Mouse (Mus musculus) right cerebral cortex, postnatal 25 days (tissue): ENCODE measurements around the gene Eme2.
"Not testable (repeated sequence)": the region's sequence is repeated elsewhere in the genome, so short reads cannot be mapped to it uniquely, and the experiment has no call there.

ENCODE experiments used
- DNase-seq: peaks from one replicate; pipeline ENCODE4 v3.0.0; 2022

Gene Eme2

GRCm38 (mm10) chr17:24894995-24895547, at the start of gene Eme2, which contains the start of gene Mrps34:
Gene Eme2 (minus strand): TSS chr17:24895087.
Gene Mrps34 (plus strand): TSS chr17:24895116.
- DNase-seq = peak; percentile 86

GRCm38 (mm10) chr17:24943589-24943988, 48.7 kb upstream of the Eme2 start:
- not testable (repeated sequence) for DNase-seq

- DNase-seq = peak; percentile 44
These were observed 48.1 kb upstream of the Eme2 start for GRCm38 (mm10) chr17:24943036-24943435.

- DNase-seq = peak; percentile 15
These were observed 47.6 kb upstream of the Eme2 start for GRCm38 (mm10) chr17:24942453-24942852.

- no peak for DNase-seq
These were observed 42.4 kb upstream of the Eme2 start for GRCm38 (mm10) chr17:24937266-24937665.

GRCm38 (mm10) chr17:24936259-24937237, 41.7 kb upstream of the Eme2 start, which contains the start of gene Mapk8ip3:
Gene Mapk8ip3 (minus strand): TSS chr17:24936977.
- DNase-seq = peak; percentile 96

GRCm38 (mm10) chr17:24935666-24936065, 40.8 kb upstream of the Eme2 start:
- DNase-seq = no peak

GRCm38 (mm10) chr17:24934926-24935325, 40.0 kb upstream of the Eme2 start:
- DNase-seq = no peak

GRCm38 (mm10) chr17:24933163-24933562, 38.3 kb upstream of the Eme2 start:
- DNase-seq = no peak

GRCm38 (mm10) chr17:24932431-24932830, 37.5 kb upstream of the Eme2 start:
- no peak for DNase-seq

- DNase-seq = no peak
These were observed 34.6 kb upstream of the Eme2 start for GRCm38 (mm10) chr17:24929506-24929905.

- DNase-seq = no peak
These were observed 28.4 kb upstream of the Eme2 start for GRCm38 (mm10) chr17:24923246-24923645.

GRCm38 (mm10) chr17:24913984-24914383, 19.1 kb upstream of the Eme2 start:
- DNase-seq = no peak

- DNase-seq = no peak
These were observed 12.7 kb upstream of the Eme2 start for GRCm38 (mm10) chr17:24907591-24907990.

GRCm38 (mm10) chr17:24903767-24904166, 8.9 kb upstream of the Eme2 start:
- DNase-seq = no peak

GRCm38 (mm10) chr17:24902671-24903474, 8.0 kb upstream of the Eme2 start:
- DNase-seq = no peak

GRCm38 (mm10) chr17:24902124-24902523, 7.2 kb upstream of the Eme2 start:
- no peak for DNase-seq

- no peak for DNase-seq
These were observed 5.1 kb upstream of the Eme2 start for GRCm38 (mm10) chr17:24900014-24900413.

GRCm38 (mm10) chr17:24899153-24899552, 4.3 kb upstream of the Eme2 start:
- DNase-seq = no peak

- no peak for DNase-seq
These were observed 3.4 kb upstream of the Eme2 start for GRCm38 (mm10) chr17:24898041-24898854.

GRCm38 (mm10) chr17:24897600-24897999, 2.7 kb upstream of the Eme2 start:
- DNase-seq = no peak

GRCm38 (mm10) chr17:24896993-24897269, 2.0 kb upstream of the Eme2 start:
- no peak for DNase-seq
